ENCODE assay signal across 14 mouse cellular contexts in genomic region chr6:37795001-37795400, GRCm38 (mm10).
"Had no signal": no experiment of that assay in that cellular context is flagged by ENCODE, and none has a peak within 500 bp of the region (broad histone marks: within the 10 kb centered on the region; RNA-seq: fewer than 3 reads in every experiment).

No protein-coding gene starts in this region.

- H3K4me2 ChIP-seq: limb, embryonic 13.5 days; midbrain, embryonic 12.5 days; neural tube, embryonic 15.5 days had no signal

- H3K4me1 ChIP-seq: limb, embryonic 13.5 days; neural tube, embryonic 15.5 days had no signal

- H3K4me3 ChIP-seq: limb, embryonic 13.5 days; megakaryocyte, embryonic 14.5 days; midbrain, embryonic 12.5 days; myocyte; neural tube, embryonic 15.5 days had no signal

- DNase-seq: kidney, adult 11 months; left cerebral cortex, postnatal 4 days; lung, adult 18-20 months; lung, postnatal 36 days; right cerebral cortex, postnatal 4 days; spleen, adult 18-20 months; thymus, adult 18-20 months; thymus, postnatal 14 days had no signal

- H3K9me3 ChIP-seq: neural tube, embryonic 15.5 days had no signal

- H3K36me3 ChIP-seq: limb, embryonic 13.5 days; midbrain, embryonic 12.5 days; neural tube, embryonic 15.5 days had no signal

- H3K27me3 ChIP-seq: limb, embryonic 13.5 days; megakaryocyte, embryonic 14.5 days; midbrain, embryonic 12.5 days; neural tube, embryonic 15.5 days had no signal

- H3K27ac ChIP-seq: limb, embryonic 13.5 days; liver, embryonic 14.5 days; midbrain, embryonic 12.5 days; neural tube, embryonic 15.5 days had no signal

- H3K9ac ChIP-seq: limb, embryonic 13.5 days; liver, embryonic 14.5 days; midbrain, embryonic 12.5 days; neural tube, embryonic 15.5 days had no signal
